Mouse (Mus musculus) midbrain, embryonic 13.5 days (tissue): ENCODE measurements around the gene Gm21987. TPM values are rescaled to one million over a fixed set of nuclear protein-coding genes. Genes with fewer than 3 reads are reported as not detected.
A peak's percentile ranks its signal among the peaks of the same experiment; 100 is the strongest.

Experiments
- ATAC-seq: fragments of 200-750 bp; cut with Nextera tagmentation; 2 replicates; pipeline ENCODE4 v1.8.0; 2017; ENCODE audit warnings: mild to moderate bottlenecking, moderate TSS enrichment, moderate library complexity
- H3K27ac ChIP-seq: fragments of 300-500 bp; sonication (generic); 2 replicates; pipeline ENCODE4 v1.5.1; 2015; ENCODE audit warnings: inconsistent platforms, mild to moderate bottlenecking, moderate library complexity
- H3K27me3 ChIP-seq: fragments of 300-500 bp; sonication (generic); 2 replicates; pipeline ENCODE4 v1.6.1; 2015; ENCODE audit warnings: mild to moderate bottlenecking, inconsistent platforms
- H3K36me3 ChIP-seq: fragments of 300-500 bp; sonication (generic); 2 replicates; pipeline ENCODE4 v1.6.1; 2015; ENCODE audit warnings: mild to moderate bottlenecking, inconsistent platforms
- H3K4me1 ChIP-seq: fragments of 300-500 bp; sonication (generic); replicated peaks from 2 replicates; pipeline ENCODE4 v1.6.1; 2015; ENCODE audit warnings: inconsistent platforms
- H3K4me2 ChIP-seq: fragments of 300-500 bp; sonication (generic); replicated peaks from 2 replicates; pipeline ENCODE4 v1.6.1; 2015; ENCODE audit warnings: moderate library complexity, mild to moderate bottlenecking, inconsistent platforms
- H3K4me3 ChIP-seq: fragments of 300-500 bp; sonication (generic); replicated peaks from 2 replicates; pipeline ENCODE4 v1.5.1; 2015; ENCODE audit warnings: mild to moderate bottlenecking, inconsistent platforms
- H3K9ac ChIP-seq: fragments of 300-500 bp; sonication (generic); replicated peaks from 2 replicates; pipeline ENCODE4 v1.6.1; 2015; ENCODE audit warnings: mild to moderate bottlenecking, inconsistent platforms
- H3K9me3 ChIP-seq: fragments of 300-500 bp; sonication (generic); 2 replicates; pipeline ENCODE4 v1.6.1; 2016; ENCODE audit warnings: mild to moderate bottlenecking, inconsistent platforms
- WGBS: fragments of 180-500 bp; shearing (Covaris S2); methylation state at CpG from one replicate; pipeline ENCODE4 v1.1.7; 2015; 5-methylcytosine and 5-hydroxymethylcytosine counted together
- polyA plus RNA-seq: library from polyadenylated mRNA; unstranded; fragments of >200 nt; fragmentation: Nextera tagmentation; extraction: Ambion mirVana; gene quantifications from 2 replicates; pipeline ENCODE4 v1.2.1, GENCODE M21; 2015

The Gm21987 gene
- polyA plus RNA-seq, 1 experiment from 2014 or later: not detected

DNA sequence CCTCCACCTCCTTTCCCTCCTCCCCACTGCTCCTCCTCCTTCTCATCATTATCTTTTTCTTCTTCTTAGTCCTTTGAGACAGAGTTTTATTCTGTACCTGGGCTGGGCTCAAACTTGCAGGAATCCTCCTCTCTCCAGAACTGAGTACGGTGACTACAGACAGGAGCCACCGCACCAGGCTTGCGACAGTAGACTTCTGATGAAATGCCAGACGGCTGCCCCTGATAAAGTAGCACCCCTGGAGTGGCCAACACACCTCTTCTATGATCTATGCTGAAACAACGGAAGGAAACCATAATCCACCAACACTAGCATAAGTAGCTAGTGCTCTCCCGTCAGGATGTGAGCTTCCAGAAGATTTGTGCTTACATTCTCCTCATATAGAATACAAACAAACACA is 40.5 kb downstream of the Gm21987 start:
- no peaks in the 10 kb centered on the region for H3K9me3 ChIP-seq
- no peak for ATAC-seq
- no peak overlapping the region for H3K27ac ChIP-seq
- H3K9ac ChIP-seq: no peak overlapping the region
- no peak overlapping the region for H3K4me2 ChIP-seq
- no peaks in the 10 kb centered on the region for H3K27me3 ChIP-seq
- H3K4me1 ChIP-seq: no peaks in the 10 kb centered on the region
- WGBS: 89% methylated on average over 6 of the region's 6 CpGs
- no peak overlapping the region for H3K4me3 ChIP-seq
- no peaks in the 10 kb centered on the region for H3K36me3 ChIP-seq

DNA sequence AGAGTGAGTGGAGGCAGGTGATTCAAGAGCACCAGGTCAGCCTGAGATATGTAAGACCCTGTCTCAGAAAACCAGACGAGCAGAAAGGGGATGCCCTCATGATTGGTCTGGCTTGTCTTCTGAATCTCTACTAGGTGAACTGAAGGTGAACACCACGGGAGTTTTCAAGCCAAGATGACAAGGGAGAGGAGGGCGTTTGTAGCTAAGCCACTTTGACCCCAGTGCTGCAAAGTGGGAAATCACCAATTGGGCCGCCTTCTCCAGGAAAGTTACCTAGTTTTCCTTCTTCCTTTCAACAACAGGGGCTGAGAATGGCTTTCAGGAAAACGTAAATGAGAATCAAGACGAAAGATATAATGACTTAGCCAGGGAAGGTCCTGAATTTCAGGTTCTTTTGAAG is 41.9 kb downstream of the Gm21987 start:
- Histone ChIP-seq H3K4me2 (no peak overlapping the region), H3K27me3 (no peaks in the 10 kb centered on the region), H3K9ac (no peak overlapping the region), H3K27ac (no peak overlapping the region), H3K9me3 (no peaks in the 10 kb centered on the region), H3K4me3 (no peak overlapping the region), H3K36me3 (no peaks in the 10 kb centered on the region), H3K4me1 (no peaks in the 10 kb centered on the region)
- WGBS: 79% methylated on average over 6 of the region's 6 CpGs
- no peak for ATAC-seq

DNA sequence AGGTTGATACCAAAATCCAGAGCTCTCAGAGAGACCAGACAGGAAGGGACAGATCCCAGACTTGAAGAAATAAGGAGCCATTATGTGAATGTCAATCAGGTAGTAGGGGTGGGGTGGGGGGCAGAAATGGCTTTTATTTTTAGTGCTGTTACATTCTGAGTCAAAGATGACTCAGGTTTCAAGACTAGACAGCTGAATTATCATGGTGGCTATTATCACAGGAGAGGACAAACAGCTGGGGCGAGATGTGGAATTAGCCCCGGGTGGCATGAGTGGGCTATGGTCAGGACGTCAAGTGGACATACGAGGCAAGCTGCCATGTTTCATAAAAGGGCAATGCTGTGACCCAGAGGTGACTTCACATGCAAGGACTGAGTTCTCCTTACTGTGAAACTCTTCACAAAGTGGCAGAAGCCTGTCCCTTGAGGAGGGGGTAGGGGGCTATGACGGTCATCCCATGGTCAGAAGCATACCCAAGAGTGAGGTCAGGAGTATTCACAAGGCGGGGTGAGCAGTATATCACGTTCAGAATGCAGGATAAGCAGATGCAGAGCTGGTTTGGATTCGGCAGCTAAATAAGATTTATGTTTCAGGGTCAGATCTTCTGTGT is 42.5 kb downstream of the Gm21987 start:
- Histone ChIP-seq H3K9me3 (no peaks in the 10 kb centered on the region), H3K36me3 (no peaks in the 10 kb centered on the region), H3K4me1 (no peaks in the 10 kb centered on the region), H3K4me3 (no peak overlapping the region), H3K9ac (no peak overlapping the region), H3K4me2 (no peak overlapping the region), H3K27ac (no peak overlapping the region), H3K27me3 (no peaks in the 10 kb centered on the region)
- 82% methylated on average over 8 of the region's 8 CpGs for WGBS
- ATAC-seq: no peak

DNA sequence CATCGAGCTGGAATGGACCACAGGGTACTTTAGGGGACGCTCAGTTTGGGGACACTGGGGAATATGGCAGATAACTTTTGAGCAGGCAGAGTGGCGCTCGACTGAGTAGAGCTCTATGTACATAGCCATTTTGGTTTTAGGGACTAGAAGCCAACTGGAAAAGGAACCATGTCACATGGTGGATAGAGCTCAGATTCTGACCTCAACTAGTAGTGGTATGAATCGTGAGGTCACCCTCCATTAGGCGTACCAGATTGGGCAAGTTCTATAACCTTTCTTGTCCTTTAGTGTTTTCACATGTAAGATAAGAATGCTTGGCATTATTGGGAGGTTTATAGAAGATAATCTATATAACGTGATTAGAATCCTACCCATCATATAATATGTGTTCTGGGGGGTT is 43.5 kb downstream of the Gm21987 start:
- H3K9me3 ChIP-seq: no peaks in the 10 kb centered on the region
- no peaks in the 10 kb centered on the region for H3K36me3 ChIP-seq
- WGBS: 93% methylated on average over 7 of the region's 7 CpGs
- H3K4me3 ChIP-seq: no peak overlapping the region
- H3K9ac ChIP-seq: no peak overlapping the region
- no peaks in the 10 kb centered on the region for H3K27me3 ChIP-seq
- no peak overlapping the region for H3K4me2 ChIP-seq
- H3K27ac ChIP-seq: no peak overlapping the region
- no peak for ATAC-seq
- H3K4me1 ChIP-seq: no peaks in the 10 kb centered on the region

DNA sequence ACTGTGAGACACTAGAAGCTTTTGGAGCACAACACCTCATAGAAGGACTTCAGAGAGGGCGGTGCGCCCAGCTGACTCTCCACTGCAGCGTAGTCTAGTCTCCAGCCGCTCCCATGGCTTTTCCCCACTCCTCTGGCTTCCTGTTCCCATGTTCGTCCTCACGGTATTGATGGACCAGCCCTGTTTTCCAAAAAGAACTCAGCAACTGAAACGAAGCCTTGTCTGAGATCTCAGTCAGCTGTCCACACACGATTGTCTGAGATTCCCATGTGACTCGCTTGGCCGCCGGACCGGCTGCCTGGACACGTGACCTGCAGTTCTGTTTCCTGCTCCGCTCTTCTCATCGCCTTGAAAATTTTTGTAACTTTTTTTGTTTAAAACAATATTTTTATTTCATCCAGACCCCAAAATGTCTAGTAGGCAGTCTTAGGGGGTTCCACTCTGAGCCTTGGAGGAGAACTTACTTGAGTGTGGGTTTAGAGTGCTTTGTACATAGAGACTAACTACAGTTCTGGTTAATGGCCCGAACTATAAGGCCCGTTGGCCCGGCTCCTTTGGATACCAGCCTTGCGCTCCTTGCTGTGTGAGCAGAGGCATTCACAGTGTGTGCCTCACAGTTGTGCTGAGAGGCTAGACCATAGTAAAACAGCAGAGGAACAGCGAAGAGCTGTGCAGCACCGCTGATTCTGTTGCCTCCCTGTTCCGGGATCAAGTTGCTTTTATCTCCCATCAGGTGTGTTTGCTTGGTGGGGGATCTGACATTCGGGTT is 45.5 kb downstream of the Gm21987 start:
- 85% methylated on average over 23 of the region's 23 CpGs for WGBS
- H3K4me3 ChIP-seq: no peak overlapping the region
- H3K27me3 ChIP-seq: no peaks in the 10 kb centered on the region
- H3K27ac ChIP-seq: no peak overlapping the region
- ATAC-seq: no peak
- no peak overlapping the region for H3K4me2 ChIP-seq
- H3K9ac ChIP-seq: no peak overlapping the region
- H3K4me1 ChIP-seq: no peaks in the 10 kb centered on the region
- H3K9me3 ChIP-seq: no peaks in the 10 kb centered on the region
- H3K36me3 ChIP-seq: no peaks in the 10 kb centered on the region

DNA sequence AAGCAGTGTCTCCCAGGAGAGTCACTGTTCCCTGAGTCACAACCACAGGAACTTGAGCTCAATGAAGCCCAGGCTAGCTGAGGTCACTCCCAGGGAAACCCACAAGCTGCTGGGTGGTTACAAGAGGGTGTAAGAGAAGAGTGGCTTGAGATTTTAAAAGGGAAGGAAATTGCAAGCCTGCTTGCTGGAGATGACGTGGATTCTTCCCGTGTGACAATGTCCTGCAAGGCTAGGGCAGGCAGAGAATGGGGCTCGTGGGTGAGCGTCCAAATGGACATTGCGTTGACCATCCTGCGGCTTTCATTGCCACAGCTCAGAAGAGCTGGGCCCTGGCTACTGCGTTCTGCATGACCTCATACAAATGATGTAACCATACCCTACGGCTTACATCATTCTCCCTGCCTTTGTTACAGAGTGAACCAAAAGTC is 47.4 kb downstream of the Gm21987 start:
- no peaks in the 10 kb centered on the region for H3K9me3 ChIP-seq
- H3K9ac ChIP-seq: no peak overlapping the region
- no peak overlapping the region for H3K4me2 ChIP-seq
- WGBS: 88% methylated on average over 8 of the region's 8 CpGs
- H3K27ac ChIP-seq: no peak overlapping the region
- peaks cover 2% of the 10 kb centered on the region for H3K4me1 ChIP-seq
- no peaks in the 10 kb centered on the region for H3K27me3 ChIP-seq
- H3K36me3 ChIP-seq: no peaks in the 10 kb centered on the region
- no peak for ATAC-seq
- no peak overlapping the region for H3K4me3 ChIP-seq

DNA sequence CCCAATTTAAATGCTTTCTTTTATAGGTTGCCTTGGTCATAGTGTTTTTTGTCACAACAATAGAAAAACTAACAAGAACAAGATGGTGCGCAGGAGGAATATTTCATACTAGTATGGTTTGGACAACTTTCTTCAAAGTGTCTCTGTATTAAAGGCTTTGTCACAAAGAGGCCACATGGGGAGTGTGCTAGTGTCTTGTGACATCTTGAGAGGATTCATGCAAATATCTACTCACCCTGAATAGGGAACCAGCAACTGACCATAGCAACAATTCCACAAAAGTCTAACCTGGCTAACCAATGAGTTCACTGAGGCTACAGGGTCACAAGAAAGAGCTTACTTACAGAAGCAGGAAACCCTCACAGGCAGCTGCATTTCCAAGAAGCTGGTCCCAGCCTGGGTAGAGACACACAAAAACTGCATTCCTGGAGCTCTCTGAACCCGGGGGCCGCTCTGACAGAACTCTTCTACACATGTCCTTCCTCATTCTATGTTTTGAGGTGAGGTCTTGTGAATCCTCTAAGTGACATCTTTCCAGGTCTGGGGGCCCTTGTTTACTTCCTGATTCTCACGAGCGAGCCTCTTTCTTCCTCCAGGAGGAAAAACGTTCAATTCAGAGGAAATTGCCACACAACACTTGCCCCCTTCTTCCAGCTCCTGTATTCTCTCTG is 48.4 kb downstream of the Gm21987 start:
- Histone ChIP-seq H3K36me3 (no peaks in the 10 kb centered on the region), H3K4me1 (peaks cover 12% of the 10 kb centered on the region), H3K4me2 (no peak overlapping the region), H3K27me3 (no peaks in the 10 kb centered on the region), H3K9me3 (no peaks in the 10 kb centered on the region), H3K4me3 (no peak overlapping the region), H3K27ac (no peak overlapping the region), H3K9ac (no peak overlapping the region)
- WGBS: 76% methylated on average over 6 of the region's 6 CpGs
- ATAC-seq: no peak

DNA sequence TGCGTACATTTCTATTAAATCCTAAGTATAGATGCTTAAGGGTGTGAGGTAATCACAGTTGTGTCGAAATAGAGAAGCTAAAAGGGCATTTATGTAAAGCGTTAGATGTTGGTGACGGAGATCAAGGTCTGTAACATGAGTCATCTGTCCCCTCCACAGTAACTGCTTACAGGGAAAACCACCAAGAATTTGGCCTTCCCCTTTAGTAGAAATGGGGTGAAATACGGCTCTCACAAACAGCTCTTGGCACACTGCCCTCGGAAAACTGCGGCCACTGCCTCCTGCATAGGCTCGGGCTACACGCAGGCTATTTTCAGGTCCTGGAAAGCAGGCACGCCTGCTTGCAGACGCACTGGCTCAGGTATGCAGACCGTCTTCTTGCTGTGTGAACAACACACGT is 49.3 kb downstream of the Gm21987 start:
- 88% methylated on average over 13 of the region's 13 CpGs for WGBS

DNA sequence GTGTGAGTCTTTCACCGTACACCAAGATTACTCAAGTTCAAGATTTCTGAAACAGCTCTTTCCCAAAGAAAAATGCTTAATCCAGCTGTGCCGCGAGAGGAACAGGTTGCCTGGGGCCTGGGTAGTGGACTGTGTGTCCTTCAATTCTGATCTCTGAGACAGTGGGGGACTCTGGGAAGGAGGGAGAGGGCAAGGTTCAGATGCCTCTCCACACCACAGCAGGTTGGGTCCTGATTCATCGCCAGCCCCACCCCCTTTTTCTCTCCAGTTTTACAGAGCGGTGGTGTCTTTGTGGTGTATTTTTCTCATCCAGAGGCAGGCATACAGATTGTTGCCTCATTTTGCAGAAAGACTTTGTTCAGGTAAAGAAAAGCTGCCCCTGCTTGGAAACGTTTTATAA is 51.4 kb downstream of the Gm21987 start:
- H3K36me3 ChIP-seq: no peaks in the 10 kb centered on the region
- 89% methylated on average over 6 of the region's 6 CpGs for WGBS
- ATAC-seq: no peak

More for the DNA sequence above, 49.3 kb downstream of the Gm21987 start:
- no peak overlapping the region for H3K9ac ChIP-seq
- no peak overlapping the region for H3K27ac ChIP-seq
- no peak overlapping the region for H3K4me2 ChIP-seq
- H3K4me3 ChIP-seq: no peak overlapping the region
- no peaks in the 10 kb centered on the region for H3K9me3 ChIP-seq
- no peaks in the 10 kb centered on the region for H3K36me3 ChIP-seq
- ATAC-seq: no peak
- H3K27me3 ChIP-seq: no peaks in the 10 kb centered on the region
- H3K4me1 ChIP-seq: peaks cover 16% of the 10 kb centered on the region

DNA sequence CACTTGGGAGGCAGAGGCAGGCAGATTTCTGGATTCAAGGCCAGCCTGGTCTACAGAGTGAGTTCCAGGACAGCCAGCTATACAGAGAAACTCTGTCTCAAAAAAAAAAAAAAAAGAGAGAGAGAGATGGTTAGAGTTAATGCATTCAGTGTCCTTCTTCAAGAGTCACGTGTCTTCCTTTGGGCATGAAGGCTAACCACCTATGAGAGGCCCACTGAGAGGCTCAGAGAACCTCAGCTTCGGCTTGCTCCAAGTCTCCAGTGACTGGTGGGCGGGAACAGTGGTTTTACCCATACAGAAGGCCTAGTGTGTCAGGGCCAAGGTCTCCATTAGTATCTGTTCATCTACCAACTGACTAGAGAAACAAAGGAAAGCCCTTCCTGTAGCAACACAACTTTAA is 52.2 kb downstream of the Gm21987 start:
- ATAC-seq: peak; percentile 32
- H3K27ac ChIP-seq: peak overlapping the region; percentile 80
- no peaks in the 10 kb centered on the region for H3K36me3 ChIP-seq
- H3K27me3 ChIP-seq: no peaks in the 10 kb centered on the region
- no peaks in the 10 kb centered on the region for H3K9me3 ChIP-seq
- H3K4me2 ChIP-seq: peak overlapping the region; percentile 56
- 62% methylated on average over 3 of the region's 3 CpGs for WGBS
- no peak overlapping the region for H3K4me3 ChIP-seq
- H3K9ac ChIP-seq: peak overlapping the region; percentile 63; the same call in 1 of the 2 replicates
- H3K4me1 ChIP-seq: peaks cover 16% of the 10 kb centered on the region

More for the DNA sequence above, 51.4 kb downstream of the Gm21987 start:
- Histone ChIP-seq H3K9ac (no peak overlapping the region), H3K4me3 (no peak overlapping the region), H3K4me2 (no peak overlapping the region), H3K27ac (no peak overlapping the region), H3K27me3 (no peaks in the 10 kb centered on the region), H3K4me1 (peaks cover 16% of the 10 kb centered on the region), H3K9me3 (no peaks in the 10 kb centered on the region)

DNA sequence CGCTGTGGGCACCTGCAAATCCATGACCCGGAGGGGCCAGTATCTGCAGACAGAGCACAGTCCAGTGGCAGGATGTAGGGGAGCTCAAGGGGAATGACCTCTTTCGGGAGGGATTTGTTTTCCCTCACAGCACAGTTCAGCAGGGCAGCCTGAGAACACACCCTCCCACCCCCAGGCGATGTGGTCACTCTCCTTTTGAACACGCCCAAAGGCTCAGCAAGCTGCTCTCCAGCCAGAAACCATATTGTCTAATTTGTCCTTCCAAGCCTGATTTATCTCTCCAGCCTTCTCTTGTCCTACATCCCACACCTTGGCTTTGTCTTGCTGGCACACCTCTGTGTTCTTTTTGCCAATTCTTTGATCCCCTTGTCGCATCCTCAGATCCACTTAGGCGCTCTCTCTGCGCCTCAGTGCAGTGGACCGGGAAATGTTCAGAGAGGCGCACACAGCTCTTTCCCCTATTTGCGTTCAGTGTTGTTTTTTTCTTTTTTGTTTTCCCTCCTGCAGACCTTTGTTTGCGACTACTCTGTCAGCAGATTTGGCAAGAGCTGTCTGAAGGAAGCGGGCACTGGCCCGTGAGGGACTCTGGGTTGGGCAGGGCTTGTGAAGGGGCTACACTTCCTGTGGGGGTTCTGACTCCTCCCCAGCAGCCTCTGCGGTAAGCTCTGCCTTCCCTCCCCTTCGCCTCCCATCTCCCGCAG is 52.8 kb downstream of the Gm21987 start:
- no peaks in the 10 kb centered on the region for H3K27me3 ChIP-seq
- 9% methylated on average over 17 of the region's 17 CpGs for WGBS
- peaks cover 16% of the 10 kb centered on the region for H3K4me1 ChIP-seq
- peak; percentile 96 for ATAC-seq
- H3K4me3 ChIP-seq: peak overlapping the region; percentile 31
- H3K9ac ChIP-seq: peak overlapping the region; percentile 63
- H3K4me2 ChIP-seq: peak overlapping the region; percentile 56
- H3K9me3 ChIP-seq: no peaks in the 10 kb centered on the region
- peak overlapping the region; percentile 80 for H3K27ac ChIP-seq
- H3K36me3 ChIP-seq: no peaks in the 10 kb centered on the region
